Mouse (Mus musculus): ENCODE results near the gene Slc25a44.

The Slc25a44 gene

DNA sequence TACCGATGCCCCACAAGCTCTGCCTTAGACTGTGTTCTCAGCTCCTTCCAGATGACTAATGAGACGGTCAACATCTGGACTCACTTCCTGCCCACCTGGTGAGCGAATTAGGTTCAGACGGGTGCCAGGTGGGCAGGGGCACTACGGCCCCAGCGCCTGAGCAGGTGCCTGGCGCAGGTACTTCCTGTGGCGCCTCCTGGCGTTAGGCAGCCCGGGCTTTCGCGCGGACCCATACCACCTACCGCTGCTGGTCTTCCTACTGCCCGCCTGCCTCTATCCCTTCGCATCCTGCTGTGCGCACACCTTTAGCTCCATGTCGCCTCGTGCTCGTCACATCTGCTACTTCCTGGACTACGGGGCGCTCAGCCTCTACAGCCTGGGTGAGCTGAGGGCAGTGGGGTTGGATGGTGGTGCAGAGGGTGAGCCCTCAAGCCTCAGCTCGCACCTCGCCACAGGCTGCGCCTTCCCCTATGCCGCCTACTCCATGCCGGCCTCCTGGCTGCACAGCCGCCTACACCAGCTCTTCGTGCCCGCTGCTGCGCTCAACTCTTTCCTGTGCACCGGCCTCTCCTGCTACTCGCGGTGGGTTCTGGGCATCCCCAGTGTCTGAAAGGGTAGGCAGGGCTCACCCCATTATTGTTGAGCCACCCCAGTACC is 59.1 kb downstream of the Slc25a44 start:
- peak in 1 of 2 experiments; percentile 40 for DNase-seq

GRCm38 (mm10) chr3:88364337-88364736 is 60.6 kb downstream of the Slc25a44 start, which contains the start of gene Paqr6:
Gene Paqr6 (plus strand): TSS chr3:88364584.
- peak; percentile 79 to 84 for DNase-seq

- no peak for DNase-seq
Observed at GRCm38 (mm10) chr3:88363700-88364099, 61.2 kb downstream of the Slc25a44 start.

DNA sequence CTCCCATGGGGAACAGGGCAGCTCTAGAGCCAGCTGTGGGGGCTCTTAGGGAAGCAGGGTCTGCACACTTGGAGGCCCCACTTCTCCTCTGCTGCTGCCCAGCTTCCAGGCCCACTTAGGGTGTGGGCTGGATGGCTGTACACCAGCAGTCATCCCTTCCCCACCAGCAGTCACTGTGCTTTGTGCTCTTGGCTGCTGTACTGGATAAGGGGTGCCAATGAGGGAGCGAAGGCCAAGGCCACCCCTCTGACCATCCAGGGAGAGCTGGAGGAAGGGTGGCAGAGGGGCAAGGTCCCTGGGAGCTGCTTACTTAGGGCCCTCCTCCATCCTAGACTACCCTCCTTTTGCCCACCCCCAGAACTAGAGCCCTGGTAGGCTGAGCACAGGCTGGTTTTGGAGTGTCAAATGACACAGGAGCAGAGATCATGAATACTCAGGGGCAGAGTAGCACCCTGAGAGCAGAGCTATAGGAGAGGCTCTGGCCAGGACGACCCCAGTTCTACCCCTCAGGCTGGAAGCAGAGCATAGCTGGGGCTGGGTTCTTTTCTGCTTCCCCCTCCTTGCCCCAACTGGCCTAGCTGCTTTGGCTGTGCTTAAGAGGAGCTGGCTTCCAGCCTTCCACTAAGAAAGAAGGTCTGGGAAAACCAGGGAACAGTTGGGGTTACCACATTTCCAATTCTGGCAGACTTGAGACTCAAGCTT is 63.2 kb downstream of the Slc25a44 start:
- DNase-seq, result no peak

DNA sequence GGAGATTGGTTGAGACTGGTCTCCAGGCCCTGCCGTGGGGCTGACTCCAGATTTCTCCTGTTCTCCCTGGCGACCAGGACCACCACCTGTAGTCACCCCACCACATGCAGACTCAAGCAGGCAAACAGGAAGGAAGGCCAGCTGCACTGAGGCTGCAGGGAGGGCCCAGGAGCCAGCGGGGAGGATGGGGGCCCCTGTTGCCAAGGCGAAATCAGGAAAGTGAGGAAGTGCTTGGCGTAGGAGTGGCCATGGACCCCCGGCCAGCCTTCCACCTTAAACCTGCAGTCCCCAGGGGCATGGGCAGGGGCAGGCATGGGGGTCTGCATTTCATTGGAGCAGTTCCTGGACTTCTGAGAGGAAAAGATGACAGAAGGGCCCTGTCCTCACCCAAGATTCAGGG is 63.8 kb downstream of the Slc25a44 start:
- no peak for DNase-seq

Data from kidney, postnatal 25 days (tissue).